Mouse (Mus musculus) heart, adult 11 months (tissue): ENCODE data around the gene Abhd12.

Experiments
- DNase-seq: peaks from one replicate; pipeline ENCODE4 v3.0.0; 2022

Abhd12 gene

DNA sequence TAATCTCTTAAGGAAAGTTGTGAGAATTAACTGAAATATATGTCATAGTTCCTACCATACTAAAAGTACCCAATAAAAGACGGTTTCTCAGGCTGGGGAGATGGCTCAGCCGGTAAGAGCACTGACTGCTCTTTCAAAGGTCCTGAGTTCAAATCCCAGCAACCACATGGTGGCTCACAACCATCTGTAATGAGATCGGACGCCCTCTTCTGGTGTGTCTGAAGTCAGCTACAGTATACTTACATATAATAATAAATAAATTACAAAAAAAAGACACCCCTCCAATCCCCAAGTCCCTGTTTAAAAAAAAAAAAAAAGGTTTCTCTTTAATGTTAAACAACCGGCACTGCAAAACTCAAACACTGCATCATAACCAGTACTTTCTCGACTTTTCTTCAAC lies 4.3 kb upstream of the Abhd12 start:
- DNase-seq = peak; percentile 88

- DNase-seq = no peak
Measured at GRCm38 (mm10) chr2:150904936-150905450, 452 bp upstream of the Abhd12 start, which contains the start of gene Gins1. TSS of gene Gins1 (plus strand) at chr2:150905400.

DNA sequence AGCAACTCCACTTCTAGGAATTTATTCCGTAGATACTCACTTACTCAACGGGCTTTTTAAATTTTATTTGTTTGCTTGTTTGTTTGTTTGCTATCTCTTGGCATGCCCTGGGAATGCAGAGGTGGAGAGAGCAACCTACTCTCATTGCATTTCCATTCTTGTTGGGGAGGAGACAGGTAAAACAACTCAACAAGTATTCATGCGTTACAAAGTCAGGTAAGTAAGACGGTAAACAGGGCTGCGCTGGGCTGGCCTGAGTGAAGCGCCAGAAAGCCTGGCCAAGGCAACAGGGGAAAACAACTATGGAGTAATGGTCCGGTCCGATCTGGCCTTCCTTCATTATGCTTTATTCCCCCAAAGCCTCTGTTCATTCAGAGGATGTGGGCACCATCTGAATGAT lies 2.2 kb downstream of the Abhd12 start:
- peak; percentile 73 for DNase-seq

DNA sequence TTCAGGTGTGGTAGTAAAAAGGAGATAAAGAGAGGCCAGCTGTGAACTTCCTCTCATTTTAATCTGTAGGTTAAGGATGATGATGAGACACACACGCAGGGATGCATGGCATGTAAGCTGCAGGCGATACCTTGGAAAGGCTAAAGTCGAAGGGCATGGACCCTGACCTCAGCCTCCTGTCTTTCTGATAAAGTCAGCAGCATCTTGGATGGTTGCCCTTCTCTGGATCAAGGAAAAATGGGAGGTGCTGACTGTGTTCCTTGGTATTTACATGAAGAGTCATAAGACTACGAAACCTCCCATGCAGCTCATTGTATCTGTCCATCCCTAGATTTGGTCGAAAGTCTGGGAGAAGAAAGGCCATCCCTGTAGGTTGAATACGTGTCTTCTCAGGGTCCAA lies 4.2 kb downstream of the Abhd12 start:
- DNase-seq = peak; percentile 75

GRCm38 (mm10) chr2:150895691-150896252 lies 8.8 kb downstream of the Abhd12 start:
- DNase-seq = peak; percentile 68

DNA sequence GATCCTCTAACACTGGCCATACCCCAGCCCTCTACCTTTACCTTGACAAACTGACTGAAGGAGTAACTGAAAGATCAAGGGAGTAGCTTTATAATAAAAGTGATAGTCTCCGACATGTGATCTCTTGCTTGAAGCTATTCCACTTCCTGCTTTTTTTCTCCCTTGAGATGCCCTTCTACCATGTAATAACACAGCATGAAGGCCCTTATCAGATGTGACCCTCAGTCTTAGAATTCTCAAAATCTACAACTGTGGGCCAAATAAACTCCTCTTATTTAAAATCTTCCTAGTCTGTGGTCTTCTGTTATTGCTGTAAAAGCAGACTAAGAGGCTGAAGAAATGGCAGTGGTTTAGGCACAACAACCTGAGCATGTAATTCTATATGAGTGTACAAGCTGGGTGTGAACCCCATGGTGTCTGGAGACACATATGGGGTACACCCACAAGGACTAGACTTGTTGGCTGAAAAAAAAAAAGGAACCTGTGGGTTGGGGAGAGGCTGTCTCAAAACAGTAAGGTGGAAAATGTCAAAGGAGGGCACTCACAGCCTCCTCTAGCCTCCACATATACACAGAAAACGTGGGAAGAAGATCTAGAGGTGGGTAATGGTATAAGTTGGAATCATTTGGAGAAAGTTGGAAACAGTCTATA lies 9.8 kb downstream of the Abhd12 start:
- DNase-seq = peak; percentile 11

DNA sequence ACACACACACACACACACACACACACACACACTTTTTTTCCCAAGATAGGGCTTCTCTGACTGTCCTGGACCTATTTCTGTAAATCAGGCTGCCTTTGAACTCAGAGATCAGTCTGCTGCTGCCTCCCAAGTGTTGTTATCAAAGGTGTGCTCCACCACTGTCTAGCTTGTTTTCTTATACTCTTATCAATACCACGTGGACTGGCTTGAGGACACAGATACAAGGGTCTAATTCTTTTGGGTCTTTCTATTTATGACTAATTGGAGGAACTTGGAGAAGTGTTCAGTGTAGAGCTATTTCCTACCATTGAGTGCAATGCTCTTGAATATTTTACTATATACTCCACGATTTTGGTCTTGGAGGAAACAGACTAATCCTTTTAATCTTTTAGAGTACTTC lies 17.2 kb downstream of the Abhd12 start:
- no peak for DNase-seq

DNA sequence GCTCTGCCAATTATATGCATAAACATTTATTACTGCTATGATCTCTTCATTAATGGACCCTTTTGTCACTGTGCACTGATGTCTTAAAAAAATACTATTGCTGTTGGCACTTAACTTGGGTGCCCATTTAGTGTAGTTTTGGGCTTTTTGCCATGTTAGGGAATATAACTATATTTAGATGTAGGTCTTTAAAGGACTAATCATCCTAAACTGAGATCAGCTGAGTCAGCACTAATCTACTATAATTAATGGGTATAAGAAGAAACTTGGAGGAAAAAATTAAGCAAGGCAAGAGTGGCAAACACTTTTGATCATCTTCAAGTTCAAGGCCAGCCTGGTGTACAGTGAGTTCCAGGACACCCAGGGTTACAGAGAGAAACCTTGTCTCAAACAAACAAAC lies 18.2 kb downstream of the Abhd12 start:
- no peak for DNase-seq

- DNase-seq = peak; percentile 41
Measured at GRCm38 (mm10) chr2:150885814-150886213, 18.7 kb downstream of the Abhd12 start.

DNA sequence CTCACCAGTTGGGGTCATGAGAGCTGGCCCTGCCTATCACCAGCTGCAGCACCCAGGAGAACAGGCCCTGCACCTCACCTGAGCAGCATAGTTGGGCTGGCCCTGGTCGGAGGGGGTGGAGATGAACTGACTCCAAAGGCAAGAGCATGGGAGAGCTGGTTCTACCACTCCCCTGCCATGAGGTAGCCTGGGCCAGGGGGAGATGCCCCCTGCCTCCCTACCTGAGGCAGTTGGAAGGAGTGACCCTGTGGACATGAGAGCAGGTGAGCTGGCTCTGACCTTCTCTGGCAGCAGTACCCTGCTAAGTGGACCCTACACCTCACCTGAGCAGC lies 19.8 kb downstream of the Abhd12 start:
- DNase-seq = peak; percentile 85

- DNase-seq = peak; percentile 54
Measured at GRCm38 (mm10) chr2:150884075-150884778, 20.3 kb downstream of the Abhd12 start.

GRCm38 (mm10) chr2:150877561-150877960 lies 27.0 kb downstream of the Abhd12 start:
- peak; percentile 58 for DNase-seq

DNA sequence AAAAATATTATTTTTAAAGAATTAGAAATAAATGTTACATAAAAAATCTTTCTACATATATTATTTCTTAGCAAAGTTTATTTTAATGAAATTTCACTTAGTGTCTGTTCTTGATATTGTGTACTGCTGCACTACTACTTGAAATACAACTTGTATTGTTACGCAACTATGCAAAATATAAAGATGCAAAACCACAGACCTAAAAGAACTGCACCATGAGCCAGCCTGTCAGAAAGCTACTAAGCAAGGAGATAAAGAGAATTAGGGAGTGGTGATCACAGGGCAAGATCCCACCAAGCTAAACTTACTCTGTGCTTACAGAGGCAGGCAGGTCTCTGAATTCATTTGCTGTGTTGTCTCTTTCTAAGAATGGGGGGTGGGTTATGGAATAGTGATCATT lies 29.3 kb downstream of the Abhd12 start:
- DNase-seq = peak; percentile 44

DNA sequence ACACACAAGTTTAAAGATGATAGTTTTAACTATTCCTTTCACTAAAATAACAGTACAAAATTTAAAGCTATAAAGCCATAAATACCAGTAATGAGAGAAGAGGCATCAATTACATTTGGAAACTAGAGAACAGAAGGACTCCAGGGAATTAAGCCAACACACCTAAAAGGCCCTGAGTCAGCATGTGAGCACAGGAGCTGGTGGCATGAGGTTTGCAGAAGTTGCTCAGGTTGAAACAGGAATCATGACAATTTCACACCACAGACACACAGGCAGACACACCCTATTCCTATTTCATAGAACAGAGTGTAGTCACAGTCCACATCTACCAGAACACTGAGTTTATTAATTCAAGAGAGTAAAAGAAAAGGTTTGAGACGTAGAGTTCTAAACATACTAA lies 30.0 kb downstream of the Abhd12 start:
- DNase-seq = peak; percentile 71

GRCm38 (mm10) chr2:150869446-150869845 lies 35.1 kb downstream of the Abhd12 start:
- peak; percentile 87 for DNase-seq

DNA sequence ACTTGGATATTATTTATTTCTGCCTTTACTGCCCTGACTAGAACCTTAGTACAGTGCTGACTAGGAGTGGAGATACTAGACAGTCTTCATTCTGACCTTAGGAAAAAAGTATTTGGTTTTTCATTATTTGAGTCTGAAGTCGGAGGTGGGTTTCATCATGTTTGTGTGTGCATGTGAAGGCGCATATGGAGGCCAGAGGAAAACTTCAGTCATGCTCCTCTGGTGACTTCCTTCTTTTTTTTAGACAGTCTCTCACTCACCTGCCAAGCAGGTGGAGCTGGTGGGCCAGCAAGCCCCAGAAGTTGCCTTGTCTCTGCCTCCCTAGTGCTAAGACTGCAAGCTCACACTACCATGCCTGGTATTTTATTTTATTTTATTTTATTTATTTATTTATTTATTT lies 37.5 kb downstream of the Abhd12 start:
- DNase-seq = peak; percentile 17

- DNase-seq = peak; percentile 71
Measured at GRCm38 (mm10) chr2:150861128-150861527, 43.4 kb downstream of the Abhd12 start.

DNA sequence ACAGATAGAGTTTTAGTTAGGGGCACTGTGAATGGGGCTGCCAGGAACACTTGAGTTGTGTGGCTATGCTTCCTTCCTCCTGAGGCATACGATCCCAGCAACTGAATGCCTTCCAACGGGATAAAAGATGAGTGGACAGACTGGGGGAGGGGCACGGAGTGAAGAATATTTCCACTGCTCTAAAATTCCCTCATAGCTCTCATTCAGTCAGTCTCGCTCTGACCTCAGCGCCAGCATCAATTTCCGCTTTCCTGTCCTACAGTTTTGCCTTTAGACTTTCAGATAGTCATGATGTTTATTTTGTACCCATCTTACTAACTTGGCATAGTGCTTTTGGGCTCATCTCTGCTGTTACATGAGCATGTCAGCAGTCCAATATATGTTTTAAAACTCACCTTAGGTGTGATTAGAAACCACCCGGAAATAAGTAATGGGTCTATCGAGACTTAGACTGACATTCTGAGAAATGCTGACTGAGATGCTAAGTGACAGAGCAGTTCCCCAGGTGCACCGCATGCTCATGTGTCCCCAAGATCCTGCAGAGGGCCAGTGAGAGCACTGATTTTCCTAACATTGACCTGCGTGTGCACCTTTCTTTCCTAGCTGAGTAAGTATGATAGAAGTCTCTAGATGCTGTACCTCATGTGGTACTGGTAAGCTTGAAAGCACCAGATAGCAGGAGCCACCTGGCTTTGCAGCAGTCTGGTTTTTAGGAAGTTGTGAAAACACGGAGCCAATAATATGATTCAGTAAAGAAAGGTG lies 44.7 kb downstream of the Abhd12 start:
- DNase-seq = peak; percentile 83

DNA sequence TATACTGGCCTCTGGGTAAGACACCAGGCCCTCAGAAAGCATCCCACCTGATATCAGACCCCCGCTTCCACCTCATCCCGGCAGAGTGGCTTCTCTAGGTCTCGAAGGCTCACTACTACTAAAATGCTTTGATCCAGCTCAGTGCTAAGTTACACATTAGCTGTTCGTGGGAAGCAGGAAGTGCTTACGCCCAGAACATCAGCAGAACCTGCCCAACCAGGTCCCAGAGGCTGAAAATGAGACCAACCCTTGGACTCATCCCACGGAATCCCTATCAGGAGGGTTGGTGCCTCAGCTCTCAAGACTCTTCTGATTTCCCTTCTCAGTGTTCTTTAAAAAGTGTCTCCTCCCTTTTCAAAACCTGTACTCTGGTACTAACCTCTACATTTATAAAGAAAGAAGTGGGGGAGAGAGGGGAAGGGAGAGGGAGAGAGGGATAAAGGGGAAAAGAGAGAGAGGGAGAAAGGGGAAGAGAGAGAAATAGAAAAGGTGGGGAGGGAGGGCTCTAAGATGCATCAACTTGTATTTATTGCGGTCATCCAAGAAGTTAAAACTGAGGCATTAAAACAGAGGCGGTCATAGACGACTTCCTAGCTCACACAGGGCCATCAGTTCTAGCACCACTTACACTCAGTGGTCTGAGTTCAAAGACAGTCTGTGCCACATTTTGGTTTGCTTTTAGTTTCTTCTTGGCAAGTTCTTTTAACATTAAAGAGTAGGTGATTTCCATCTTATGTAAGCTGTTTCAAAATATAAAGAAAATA lies 45.6 kb downstream of the Abhd12 start:
- peak; percentile 85 for DNase-seq

DNA sequence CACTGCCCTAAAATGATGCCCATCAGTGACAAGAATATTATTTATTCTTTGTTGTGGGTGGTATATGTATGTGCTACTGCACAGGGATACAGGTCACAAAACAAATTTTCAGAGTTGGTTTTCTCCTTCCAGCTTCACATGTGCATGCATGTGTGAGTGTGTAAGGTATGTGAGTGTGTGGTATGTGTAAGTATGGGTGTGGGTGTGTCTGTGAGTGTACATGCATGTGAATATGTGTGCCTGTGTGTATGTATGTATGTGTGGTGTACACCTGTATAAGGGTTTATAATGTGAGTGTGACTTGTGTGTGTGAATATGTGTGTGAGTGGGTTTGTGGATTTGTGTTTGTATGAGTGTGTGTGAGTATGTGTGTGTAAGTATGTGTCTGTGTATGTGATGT lies 49.4 kb downstream of the Abhd12 start:
- peak; percentile 25 for DNase-seq

GRCm38 (mm10) chr2:150851251-150851650 lies 53.3 kb downstream of the Abhd12 start:
- DNase-seq = peak; percentile 73

DNA sequence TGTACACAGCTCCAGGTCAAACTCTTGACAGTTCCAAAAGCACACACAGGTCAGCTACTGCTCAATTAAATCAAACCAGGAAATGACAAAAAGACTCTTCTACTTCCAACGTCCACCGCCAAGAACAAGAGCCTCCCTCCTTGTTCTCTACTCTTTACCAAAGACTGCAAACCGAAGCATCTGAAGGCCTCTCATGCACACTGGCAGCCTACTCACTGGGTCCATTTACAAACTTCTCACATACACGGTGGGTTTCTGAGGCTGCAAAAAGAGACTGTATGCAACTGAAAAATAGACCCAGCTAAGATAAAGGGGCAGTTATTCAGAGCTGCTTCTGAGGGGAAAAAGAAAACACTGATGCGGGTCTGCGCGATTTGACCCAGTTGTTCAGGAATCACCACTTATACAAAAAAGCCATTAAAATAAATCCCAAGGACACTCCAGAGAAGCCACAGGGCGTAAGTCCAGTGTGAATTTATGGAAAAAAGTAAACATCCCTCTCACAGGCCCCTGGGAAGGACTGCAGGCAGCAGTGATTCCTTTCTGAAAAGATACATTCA lies 57.0 kb downstream of the Abhd12 start:
- DNase-seq = no peak
